14 mouse cellular contexts compared by ENCODE assay signal in genomic region chrX:99974381-99974780, GRCm38 (mm10). TPM values are rescaled to one million over a fixed set of nuclear protein-coding genes. Genes with fewer than 3 reads are reported as not detected.
DNase-seq lines count a peak whose midpoint lies in the region; ATAC-seq lines count a peak whose summit lies in the region.
"Had no signal": no experiment of that assay in that cellular context is flagged by ENCODE, and none has a peak within 500 bp of the region (broad histone marks: within the 10 kb centered on the region; RNA-seq: fewer than 3 reads in every experiment).

No protein-coding gene starts in this region.

- no peak for ATAC-seq in heart, embryonic 12.5 days (ENCODE audit: insufficient number of reproducible peaks, low FRiP score)
- ATAC-seq in limb, embryonic 12.5 days (ENCODE audit: insufficient number of reproducible peaks, insufficient read depth, low FRiP score, low TSS enrichment, low read depth) = no peak

- H3K4me3 ChIP-seq in heart, embryonic 12.5 days = no peak overlapping the region
- H3K4me3 ChIP-seq in limb, embryonic 12.5 days (replicated peaks) = no peak overlapping the region

- no peaks in the 10 kb centered on the region for H3K4me1 ChIP-seq in heart, embryonic 12.5 days (replicated peaks)
- no peaks in the 10 kb centered on the region for H3K4me1 ChIP-seq in limb, embryonic 12.5 days (replicated peaks)
- H3K4me1 ChIP-seq: embryonic facial prominence, embryonic 15.5 days had no signal

- no peaks in the 10 kb centered on the region for H3K27me3 ChIP-seq in heart, embryonic 12.5 days (replicated peaks)
- peaks cover 29% of the 10 kb centered on the region for H3K27me3 ChIP-seq in limb, embryonic 12.5 days

- H3K9ac ChIP-seq in heart, embryonic 12.5 days = no peak overlapping the region
- H3K9ac ChIP-seq in limb, embryonic 12.5 days (replicated peaks) = no peak overlapping the region
- H3K9ac ChIP-seq: embryonic facial prominence, embryonic 15.5 days; liver, embryonic 14.5 days; neural tube, embryonic 13.5 days had no signal

- no peak overlapping the region for H3K27ac ChIP-seq in heart, embryonic 12.5 days (ENCODE audit: poor library complexity, severe bottlenecking)
- H3K27ac ChIP-seq in limb, embryonic 12.5 days = no peak overlapping the region
- H3K27ac ChIP-seq: embryonic facial prominence, embryonic 15.5 days; left cerebral cortex, adult 2 months; liver, embryonic 14.5 days; neural tube, embryonic 13.5 days; stomach, postnatal 0 days had no signal

- WGBS in heart, embryonic 12.5 days = 49% methylated on average over 3 of the region's 3 CpGs
- 40% methylated on average over 3 of the region's 3 CpGs for WGBS in limb, embryonic 12.5 days

- H3K36me3 ChIP-seq in heart, embryonic 12.5 days = no peaks in the 10 kb centered on the region
- no peaks in the 10 kb centered on the region for H3K36me3 ChIP-seq in limb, embryonic 12.5 days
- H3K36me3 ChIP-seq: embryonic facial prominence, embryonic 15.5 days; neural tube, embryonic 13.5 days had no signal

- no peaks in the 10 kb centered on the region for H3K9me3 ChIP-seq in heart, embryonic 12.5 days (replicated peaks)
- no peaks in the 10 kb centered on the region for H3K9me3 ChIP-seq in limb, embryonic 12.5 days
- H3K9me3 ChIP-seq: embryonic facial prominence, embryonic 15.5 days; neural tube, embryonic 13.5 days had no signal

- no peak overlapping the region for H3K4me2 ChIP-seq in heart, embryonic 12.5 days
- peak overlapping the region; percentile 84; the same call in 1 of the 2 replicates for H3K4me2 ChIP-seq in limb, embryonic 12.5 days

- intact Hi-C loops in gastrocnemius, postnatal 36 days (cut with DNase I) = no loop called here

- DNase-seq in heart, adult 11 months = peak; percentile 93
- DNase-seq in embryo, embryonic 10.5 days (ENCODE audit: low spot score) = peak; percentile 25
- peak; percentile 4 to 10 for DNase-seq in gastrocnemius, postnatal 36 days
- DNase-seq in kidney, postnatal 25 days = no peak
- DNase-seq in MN1 (ENCODE audit: low spot score) = no peak
- DNase-seq in urinary bladder, postnatal 4 days (ENCODE audit: low spot score in 2 of 2) = no peak
- DNase-seq: kidney, postnatal 10 days had no signal

RNA-seq across cellular contexts. Expression of gene Eda, which starts 1.0 kb away (rescaled TPM):
- 2.4 TPM in 2 replicates for polyA plus RNA-seq in heart, embryonic 12.5 days (2016; fragmentation: Nextera tagmentation; extraction: Ambion mirVana)
- total RNA-seq in gastrocnemius, postnatal 36 days (2021) = 1 to 10 TPM; 2.3 to 2.8 TPM
- polyA plus RNA-seq in limb, embryonic 12.5 days (2016; fragmentation: Nextera tagmentation; extraction: Ambion mirVana) = 2.1 and 2.3 TPM in 2 replicates

Comparison
In these comparisons a context has a peak if more than half of its experiments do, and no peak if none do; other contexts are left out.
1. DNase-seq: peak in heart, adult 11 months (single experiment), embryo, embryonic 10.5 days (single experiment) and gastrocnemius, postnatal 36 days (2 of 2); none in kidney, postnatal 25 days (0 of 2), MN1 (single experiment) and urinary bladder, postnatal 4 days (0 of 2).